Mouse (Mus musculus): ENCODE data around the gene Hoxb5. TPM values are rescaled to one million over a fixed set of nuclear protein-coding genes. Genes with fewer than 3 reads are reported as not detected.

Gene Hoxb5
- polyA plus RNA-seq, 1 experiment, result 5.1 TPM

DNA sequence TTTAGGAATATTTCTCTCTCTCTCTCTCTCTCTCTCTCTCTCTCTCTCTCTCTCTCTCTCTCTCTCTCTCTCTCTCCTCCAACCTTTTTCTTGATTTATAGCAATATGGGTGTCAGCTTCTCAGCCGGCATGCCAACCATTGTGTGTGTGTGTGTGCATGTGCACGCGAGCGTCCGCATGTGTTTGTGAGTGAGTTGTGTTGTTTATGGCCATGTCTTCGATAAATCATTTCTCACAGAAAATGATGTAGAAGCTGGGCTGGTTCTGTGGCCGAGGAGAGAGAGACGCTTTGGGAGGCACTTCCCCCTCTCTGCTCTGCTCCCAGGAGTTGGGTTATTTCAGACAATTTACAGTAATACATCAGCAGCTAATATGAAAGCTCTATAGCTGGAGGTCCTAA lies 25.5 kb downstream of the Hoxb5 start:
- 62% methylated on average over 8 of the region's 8 CpGs for WGBS
- DNase-seq (ENCODE audit: low read depth, low spot score), result no peak

DNA sequence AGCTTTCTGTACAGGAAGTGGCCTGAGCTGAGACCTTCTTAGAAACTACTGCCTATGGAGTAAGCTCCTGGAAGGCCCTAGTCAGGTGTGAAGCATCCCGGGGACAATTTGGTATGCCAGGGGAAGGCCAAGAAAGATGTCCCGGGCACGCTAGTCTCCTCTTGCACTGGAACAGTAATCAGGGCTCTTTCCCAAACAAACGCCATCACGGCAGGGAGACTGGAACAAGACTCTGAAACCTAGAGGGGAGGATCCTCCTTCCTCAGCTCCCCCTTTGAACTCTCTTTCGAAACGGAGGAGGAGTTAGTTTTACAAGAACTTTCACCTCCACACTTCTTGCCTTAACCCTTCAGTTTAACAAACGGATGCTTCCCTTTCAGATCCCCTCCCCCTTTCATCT lies 29.0 kb downstream of the Hoxb5 start:
- DNase-seq (ENCODE audit: low read depth, low spot score), result no peak
- 11% methylated on average over 8 of the region's 8 CpGs for WGBS

DNA sequence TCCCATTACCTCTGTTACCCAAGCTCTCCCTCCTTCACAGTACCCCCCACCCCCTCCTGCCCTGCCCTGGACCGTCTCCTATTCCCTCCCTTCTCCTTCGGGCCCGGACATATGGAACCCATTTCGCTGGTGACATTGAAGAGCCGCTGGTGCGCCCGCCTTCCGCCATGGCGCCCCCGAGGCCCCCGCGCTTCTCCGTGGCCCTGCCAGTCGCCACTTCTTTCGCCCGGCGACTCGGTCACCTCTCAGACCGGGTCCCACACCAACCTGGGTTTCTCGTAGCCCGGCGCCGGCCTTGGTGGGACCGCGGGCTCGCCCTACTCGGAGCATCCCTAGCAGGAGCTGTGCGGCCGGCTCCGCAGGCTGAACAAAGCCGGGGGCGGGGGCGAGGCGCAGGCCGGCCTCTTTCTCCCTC lies 29.5 kb downstream of the Hoxb5 start:
- WGBS, result 36% methylated on average over 35 of the region's 35 CpGs
- DNase-seq (ENCODE audit: low read depth, low spot score), result no peak

DNA sequence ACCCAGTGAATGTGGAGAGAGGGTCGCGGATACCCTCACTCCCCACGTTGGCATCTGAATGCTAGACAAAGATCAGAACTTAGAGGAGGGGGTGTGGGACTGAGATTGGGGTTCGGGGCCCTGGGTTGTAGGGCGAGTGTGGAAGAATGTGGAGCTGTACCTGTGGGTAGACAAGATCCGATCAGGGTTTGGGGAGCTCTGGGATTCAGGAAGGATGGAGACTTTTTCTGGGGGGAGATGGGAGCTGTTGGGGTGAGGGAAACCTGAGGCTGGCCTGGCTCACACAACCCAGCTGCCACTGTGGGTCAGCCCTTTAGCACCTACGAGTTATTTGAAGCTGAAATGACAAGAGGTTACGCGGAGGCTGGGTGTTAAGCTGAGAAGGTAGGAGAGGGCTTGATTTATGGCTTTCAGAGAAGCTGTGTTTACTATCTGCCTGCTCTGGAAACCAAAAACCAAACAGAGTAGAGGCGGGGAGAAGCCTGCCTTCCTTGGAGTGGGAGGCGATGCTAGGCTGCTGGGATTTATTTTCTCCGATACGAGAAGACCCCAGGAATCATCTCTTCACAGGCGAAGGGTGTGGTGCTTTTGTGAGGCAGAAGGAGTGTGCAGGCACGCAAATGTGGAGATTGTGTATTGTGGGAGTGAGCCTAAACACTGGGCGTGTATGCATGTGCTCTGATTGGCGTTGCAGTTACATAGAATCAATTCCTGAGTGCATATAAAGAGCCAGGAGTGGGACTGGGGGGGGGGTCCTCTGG lies 30.3 kb downstream of the Hoxb5 start:
- no peak for DNase-seq (ENCODE audit: low read depth, low spot score)
- WGBS, result 24% methylated on average over 17 of the region's 17 CpGs

DNA sequence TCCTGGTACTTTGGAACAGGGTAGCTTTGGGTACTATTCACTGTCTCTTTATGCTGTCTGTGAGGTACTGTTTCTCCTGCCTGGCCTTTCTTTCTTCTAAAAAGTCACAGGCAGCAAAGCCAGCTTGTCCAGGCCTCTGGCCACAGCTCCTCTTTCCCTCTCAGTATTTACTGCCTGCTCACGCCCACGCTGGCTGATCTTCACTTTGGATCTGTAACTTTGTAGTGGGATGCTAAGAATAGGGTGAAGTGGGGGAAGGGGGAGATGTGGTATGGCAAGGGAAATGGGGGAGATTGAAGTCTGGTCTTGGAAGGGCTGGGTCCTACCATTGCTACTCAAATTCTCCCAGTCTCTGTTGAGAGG lies 30.8 kb downstream of the Hoxb5 start:
- 20% methylated on average over 2 of the region's 2 CpGs for WGBS
- DNase-seq (ENCODE audit: low read depth, low spot score), result no peak

DNA sequence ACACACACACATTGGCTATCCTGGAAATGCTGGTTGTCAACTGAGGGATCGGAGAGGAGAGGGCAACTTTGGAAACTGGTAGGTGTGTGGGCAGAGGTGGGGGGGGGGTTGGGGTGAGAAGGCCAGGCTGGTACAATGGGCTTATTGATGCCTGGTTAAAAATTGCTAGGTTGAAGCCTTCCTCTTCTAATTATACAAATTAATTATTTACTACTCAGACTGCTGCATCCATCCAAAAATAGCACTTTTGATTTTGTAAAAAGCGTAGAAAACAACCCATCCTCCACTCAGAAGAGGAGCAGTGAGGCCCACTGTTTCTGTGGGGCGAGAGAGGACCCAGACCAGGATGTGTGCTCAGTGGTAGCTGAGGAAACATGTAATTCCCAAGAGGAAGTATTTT lies 31.9 kb downstream of the Hoxb5 start:
- WGBS, result 37% methylated on average over 3 of the region's 3 CpGs
- no peak for DNase-seq (ENCODE audit: low read depth, low spot score)

DNA sequence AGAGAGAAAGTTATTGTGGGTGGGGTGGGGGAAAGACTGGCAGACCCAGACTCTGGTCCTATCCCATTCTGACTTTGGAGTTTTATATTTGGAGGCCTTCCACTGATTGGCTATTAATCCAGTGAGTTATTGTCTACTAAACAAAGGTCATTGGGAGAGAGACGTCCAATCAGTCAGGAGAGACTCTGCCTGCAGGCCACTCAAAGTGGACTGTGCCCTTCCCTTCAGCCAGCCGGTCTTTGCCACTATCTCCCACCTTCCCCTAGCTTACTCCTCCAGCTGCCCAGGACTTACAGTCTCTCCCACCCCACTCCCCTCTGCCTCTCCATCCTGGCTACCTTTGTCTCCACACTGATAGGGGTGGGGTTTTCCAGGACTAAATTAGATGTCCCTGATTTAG lies 33.5 kb downstream of the Hoxb5 start:
- 40% methylated on average over 2 of the region's 2 CpGs for WGBS
- no peak for DNase-seq (ENCODE audit: low read depth, low spot score)

DNA sequence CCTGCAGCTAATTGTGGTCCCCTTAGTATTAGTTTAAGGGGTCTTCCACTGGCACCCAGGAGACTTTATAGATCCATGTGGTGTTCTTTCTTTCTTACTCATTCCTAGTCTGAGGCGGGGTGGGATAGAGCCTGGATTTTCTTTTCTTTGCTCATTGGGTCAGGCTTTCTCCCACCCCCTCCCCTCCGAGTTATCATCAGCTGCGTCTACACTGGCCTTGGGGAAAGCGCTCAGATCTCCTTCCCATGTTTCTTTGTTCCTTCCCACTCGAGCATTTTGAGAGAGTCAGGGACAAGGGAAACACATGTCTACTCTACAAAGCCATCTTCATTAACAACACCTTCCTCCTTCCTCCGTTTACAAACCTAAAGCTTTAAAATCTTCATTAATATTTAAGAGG lies 33.9 kb downstream of the Hoxb5 start:
- WGBS, result 71% methylated on average over 6 of the region's 6 CpGs
- no peak for DNase-seq (ENCODE audit: low read depth, low spot score)

DNA sequence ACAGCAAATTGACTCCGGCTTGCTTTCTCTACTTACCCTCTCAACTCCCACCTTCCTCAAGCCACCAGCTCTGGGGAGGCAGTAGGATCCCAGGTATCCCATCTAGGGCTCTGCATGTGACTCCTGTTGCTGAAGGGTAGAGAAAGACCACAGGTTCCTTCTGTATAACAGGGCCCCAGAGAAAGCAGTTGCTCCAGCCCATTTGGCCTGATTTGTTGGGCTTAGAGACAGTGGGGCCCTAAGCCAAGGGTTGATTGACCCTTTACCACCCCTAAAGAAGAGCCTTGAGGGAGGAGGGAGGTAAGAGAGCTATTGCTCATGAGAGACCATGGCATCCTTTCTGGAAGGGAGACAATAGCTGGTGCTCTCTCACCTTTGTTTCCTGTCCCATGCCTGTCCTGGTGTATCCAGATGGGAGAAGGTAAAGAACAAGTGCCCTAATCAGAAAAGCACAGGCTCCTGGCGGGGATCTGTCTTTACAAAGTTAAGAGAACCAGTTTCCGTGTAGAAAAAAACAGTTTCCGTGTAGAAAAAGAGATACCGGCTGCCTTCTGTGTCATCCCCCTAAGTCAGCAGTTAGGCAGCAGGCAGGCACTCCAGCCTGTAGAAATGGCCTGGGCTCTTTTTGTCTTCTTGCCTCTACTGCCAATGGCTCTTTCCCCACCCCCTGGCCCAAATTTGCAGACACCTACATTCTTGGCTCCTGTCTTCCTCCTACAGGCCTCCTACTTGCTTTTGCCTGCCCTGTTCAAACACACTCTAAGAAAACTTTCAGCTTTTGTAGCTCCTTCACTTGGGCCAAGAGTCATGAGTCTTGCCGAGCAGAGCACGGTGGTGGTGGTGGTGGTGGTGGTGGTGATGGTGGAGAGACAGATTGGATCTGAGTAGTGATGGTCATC lies 36.1 kb downstream of the Hoxb5 start:
- DNase-seq (ENCODE audit: low read depth, low spot score), result no peak
- WGBS, result 71% methylated on average over 7 of the region's 7 CpGs

DNA sequence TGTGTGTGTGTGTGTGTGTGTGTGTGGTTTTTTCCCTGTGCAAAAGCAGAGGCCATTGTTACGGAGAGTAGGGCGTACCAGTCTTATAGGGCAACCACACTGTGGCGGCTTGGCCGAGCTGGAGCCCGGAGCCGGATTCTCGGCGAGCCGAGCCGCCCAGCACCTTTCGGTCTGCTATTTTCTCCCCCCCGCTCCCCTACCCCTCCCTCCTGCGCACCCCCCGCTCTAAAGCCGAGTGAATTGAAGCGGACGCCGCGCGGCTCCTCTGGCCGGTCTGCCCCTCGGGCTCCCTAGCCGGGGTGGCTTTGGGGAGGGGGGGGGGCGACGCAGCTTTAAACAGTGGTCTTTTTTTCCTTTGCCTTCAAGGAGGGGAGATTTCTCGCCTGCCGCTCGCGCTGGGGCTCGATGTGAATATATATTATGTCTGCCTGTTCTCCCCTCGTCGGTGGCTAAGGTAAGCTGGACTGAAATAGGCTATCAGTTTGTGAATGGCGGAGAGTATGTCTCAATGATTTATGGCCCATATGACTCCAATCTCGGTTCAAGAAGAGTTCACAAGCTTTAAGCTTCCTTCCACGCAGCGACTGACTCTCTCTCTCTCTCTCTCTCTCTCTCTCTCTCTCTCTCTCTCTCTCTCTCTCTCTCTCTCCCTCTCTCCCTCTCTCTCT lies 37.7 kb downstream of the Hoxb5 start:
- no peak for DNase-seq (ENCODE audit: low read depth, low spot score)
- 19% methylated on average over 32 of the region's 36 CpGs for WGBS

DNA sequence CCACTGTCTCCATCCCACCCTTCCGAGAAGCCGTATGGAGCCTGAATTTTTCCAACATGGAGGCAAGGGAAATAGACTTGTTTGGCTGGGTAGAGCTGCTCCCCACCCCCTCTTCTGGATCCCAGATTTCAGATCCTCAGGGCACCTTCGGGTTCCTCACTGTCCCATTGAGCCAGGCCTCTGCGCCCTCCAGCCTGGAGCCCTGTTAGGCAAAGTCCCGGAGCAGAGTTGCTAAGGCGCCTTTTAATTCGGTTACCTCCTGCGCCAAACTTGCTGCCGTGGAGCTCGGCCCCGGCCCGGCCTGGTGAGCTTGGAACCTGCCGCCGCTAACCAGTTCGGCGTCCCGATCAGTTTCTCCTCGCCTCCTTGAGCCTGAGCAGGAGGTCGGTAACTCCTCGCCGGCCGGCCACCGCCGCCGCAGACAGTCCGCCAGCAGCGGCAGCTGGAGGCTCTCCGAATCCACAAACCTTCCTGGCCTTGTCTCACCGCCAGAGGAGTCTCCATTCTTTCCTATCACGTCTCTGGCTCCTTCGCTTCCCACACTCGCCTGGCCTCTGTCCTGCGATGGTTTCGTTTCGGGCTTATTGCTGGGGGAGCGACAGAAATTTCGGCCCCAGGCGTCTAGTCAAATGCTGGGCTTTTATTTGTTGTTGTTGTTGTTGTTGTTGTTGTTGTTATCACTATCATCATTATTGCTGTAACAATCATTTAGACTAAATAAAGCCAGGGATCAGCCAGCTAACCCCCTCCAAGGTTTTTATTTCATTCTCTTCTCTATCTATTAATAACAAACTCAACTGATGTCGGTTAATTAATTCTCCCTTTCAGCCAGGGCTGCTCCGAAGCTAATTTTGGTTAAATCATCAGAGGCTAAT lies 38.8 kb downstream of the Hoxb5 start:
- no peak for DNase-seq (ENCODE audit: low read depth, low spot score)
- 38% methylated on average over 40 of the region's 40 CpGs for WGBS

DNA sequence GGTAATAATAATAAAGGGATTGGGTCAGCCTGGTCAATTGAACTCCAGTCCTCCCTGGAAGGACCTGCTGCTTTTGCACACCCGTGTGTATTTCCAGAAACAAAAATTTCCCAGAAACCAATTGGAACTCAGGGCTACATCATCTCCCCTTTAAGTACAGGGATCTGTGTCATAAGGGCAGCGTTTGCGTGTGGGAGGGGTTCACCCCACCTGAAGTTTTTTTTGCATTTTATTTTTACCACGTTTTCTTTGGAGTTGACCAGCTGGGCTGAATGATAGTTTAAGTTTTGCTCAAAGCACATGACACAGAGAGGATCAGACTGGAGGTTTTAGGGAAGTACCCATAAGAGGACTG lies 39.4 kb downstream of the Hoxb5 start:
- no peak for DNase-seq (ENCODE audit: low read depth, low spot score)
- WGBS, result 42% methylated on average over 4 of the region's 4 CpGs

DNA sequence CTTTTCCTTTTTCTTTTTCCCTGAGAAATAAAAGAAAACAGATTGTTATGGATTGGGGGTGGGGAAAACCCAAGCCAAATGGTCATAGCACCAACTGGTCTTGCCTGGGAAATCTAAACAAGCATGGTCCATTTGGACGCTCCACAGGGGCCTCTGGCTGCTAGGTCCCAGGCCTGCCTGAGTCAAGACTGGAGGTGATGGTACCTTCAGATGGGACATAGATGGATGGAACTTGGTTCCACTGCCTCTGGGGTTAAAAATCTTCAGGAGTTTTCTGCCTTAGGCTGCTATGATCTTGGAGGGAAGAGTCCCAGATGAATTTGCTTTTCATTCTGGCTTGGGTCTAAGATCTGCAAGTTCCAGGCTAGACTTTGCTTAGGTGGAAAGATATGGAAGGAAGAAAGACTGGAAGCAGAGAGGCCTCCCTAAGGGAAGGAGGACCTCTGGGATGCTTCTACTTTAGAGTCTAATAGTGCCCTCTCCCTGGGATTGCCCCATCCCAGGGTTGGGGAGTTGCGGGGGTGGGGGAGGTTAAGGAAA lies 40.1 kb downstream of the Hoxb5 start:
- WGBS, result 81% methylated on average over 2 of the region's 2 CpGs
- no peak for DNase-seq (ENCODE audit: low read depth, low spot score)

DNA sequence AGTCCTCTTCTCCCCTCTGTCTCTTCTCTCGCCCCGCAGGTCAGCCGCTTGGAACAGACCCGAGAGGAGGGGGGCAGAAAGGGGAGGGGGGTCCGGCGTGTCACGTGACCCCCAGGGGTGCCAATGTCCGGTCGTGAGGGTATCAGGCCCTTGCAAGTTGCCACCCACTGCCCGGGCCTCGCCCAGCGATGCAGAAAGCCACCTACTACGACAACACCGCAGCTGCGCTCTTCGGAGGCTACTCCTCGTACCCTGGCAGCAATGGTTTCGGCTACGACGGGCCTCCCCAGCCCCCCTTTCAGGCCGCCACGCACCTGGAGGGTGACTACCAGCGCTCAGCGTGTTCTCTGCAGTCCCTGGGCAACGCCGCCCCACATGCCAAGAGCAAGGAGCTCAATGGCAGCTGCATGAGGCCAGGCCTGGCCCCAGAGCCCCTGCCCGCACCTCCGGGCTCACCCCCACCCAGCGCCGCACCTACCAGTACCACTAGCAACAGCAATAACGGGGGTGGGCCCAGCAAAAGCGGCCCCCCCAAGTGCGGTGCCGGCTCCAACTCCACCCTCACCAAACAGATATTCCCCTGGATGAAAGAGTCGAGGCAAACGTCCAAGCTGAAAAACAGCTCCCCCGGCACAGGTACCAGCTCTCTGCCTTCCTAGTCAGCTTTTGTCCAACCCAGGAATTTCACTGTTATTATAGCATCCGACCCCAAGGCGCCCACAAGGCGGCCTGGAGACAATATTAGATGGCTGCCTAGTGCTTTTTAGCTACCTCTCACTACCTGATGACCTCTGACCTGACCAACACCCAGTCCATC lies 41.1 kb downstream of the Hoxb5 start:
- no peak for DNase-seq (ENCODE audit: low read depth, low spot score)
- WGBS, result 67% methylated on average over 40 of the region's 40 CpGs

DNA sequence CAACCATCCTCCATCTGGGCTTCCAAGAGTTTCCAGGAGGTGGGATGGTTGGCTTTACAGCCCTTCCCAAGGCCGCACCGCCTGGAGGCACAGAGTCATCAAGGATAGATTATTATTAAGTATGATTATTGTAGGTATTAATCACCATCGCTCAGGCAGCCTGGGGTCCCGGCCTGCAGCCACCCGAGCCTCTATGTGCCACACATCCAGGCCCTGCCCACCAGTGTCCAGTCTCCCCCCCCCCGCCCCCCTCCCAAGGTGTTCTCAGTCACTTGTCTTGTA lies 41.7 kb downstream of the Hoxb5 start:
- 74% methylated on average over 5 of the region's 6 CpGs for WGBS
- no peak for DNase-seq (ENCODE audit: low read depth, low spot score)

DNA sequence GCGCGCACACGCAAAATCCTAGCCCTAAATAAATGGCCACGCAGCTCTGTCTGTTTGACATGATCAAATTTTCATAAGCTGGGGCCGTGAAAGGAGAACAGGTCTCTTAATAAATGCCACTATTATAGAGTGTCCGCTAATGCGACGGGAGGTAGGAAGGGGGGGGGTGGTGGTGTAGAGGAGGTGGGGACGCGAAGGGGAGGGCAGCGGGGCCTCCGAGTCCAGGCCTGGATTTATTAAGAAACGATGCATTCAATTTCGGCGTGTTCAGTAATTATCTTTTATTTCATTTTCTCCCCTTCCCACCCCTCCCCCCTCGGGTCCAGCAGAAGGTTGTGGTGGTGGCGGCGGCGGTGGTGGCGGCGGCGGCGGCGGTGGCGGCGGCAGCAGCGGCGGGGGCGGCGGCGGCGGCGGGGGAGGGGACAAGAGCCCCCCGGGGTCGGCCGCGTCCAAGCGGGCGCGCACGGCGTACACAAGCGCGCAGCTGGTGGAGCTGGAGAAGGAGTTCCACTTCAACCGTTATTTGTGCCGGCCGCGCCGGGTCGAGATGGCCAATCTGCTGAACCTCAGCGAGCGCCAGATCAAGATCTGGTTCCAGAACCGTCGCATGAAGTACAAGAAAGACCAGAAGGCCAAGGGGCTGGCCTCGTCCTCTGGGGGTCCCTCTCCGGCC lies 42.2 kb downstream of the Hoxb5 start:
- 45% methylated on average over 53 of the region's 56 CpGs for WGBS
- no peak for DNase-seq (ENCODE audit: low read depth, low spot score)

DNA sequence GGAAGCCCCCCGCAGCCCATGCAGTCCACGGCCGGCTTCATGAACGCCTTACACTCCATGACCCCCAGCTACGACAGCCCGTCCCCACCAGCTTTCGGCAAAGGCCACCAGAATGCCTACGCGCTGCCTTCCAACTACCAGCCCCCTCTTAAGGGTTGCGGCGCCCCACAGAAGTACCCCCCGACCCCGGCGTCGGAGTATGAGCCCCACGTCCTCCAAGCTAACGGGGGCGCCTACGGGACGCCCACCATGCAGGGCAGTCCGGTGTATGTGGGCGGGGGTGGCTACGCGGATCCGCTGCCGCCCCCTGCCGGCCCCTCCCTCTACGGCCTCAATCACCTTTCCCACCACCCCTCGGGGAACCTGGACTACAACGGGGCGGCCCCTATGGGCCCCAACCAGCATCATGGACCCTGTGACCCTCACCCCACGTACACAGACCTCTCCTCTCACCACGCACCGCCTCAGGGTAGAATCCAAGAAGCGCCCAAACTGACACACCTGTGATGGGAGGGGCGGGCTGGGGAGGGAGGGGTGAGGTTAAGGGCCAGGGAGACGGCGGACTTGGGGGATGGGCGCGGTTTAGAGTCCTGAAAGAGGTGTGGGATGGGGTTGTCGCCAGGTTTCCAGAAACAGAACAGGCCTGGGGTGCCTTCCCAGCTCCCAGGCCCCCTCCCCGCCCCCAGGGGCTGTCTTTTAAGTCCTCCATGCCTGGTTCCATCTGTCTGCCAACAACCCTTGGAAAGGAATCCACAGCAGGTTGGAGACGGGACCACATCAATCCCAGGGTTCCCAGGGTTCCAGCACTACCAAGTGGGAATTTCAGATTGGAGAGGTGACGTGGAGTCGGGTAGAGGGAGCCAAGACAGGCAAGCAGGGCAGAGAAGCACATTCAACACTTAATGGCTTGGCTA lies 43.0 kb downstream of the Hoxb5 start:
- 48% methylated on average over 45 of the region's 45 CpGs for WGBS
- DNase-seq (ENCODE audit: low read depth, low spot score), result no peak
